Mouse (Mus musculus) megakaryocyte, embryonic 14.5 days (primary cell): ENCODE results near the gene Pnldc1. TPM values are rescaled to one million over a fixed set of nuclear protein-coding genes. Genes with fewer than 3 reads are reported as not detected.
A peak's percentile ranks its signal among the peaks of the same experiment; 100 is the strongest.

Source experiments
- H3K27me3 ChIP-seq: replicated peaks from 2 replicates; pipeline ENCODE3; 2012; ENCODE audit warnings: inconsistent platforms
- H3K36me3 ChIP-seq: replicated peaks from 2 replicates; pipeline ENCODE3; 2012; ENCODE audit warnings: low read length, inconsistent platforms, mixed read lengths
- H3K4me1 ChIP-seq: 2 replicates; pipeline ENCODE4 v1.6.1; 2012; ENCODE audit warnings: inconsistent platforms
- H3K4me3 ChIP-seq: replicated peaks from 2 replicates; pipeline ENCODE3; 2012; ENCODE audit warnings: moderate library complexity, mild to moderate bottlenecking, inconsistent platforms
- H3K9me3 ChIP-seq: 2 replicates; pipeline ENCODE4 v1.6.1; 2012; ENCODE audit warnings: inconsistent platforms
- FLI1 ChIP-seq: IDR thresholded peaks from 2 replicates; pipeline ENCODE4 v1.6.1; 2012; ENCODE audit warnings: low read length, inconsistent platforms, mixed read lengths
- GATA1 ChIP-seq: IDR thresholded peaks from 3 replicates; pipeline ENCODE4 v1.6.1; 2012; ENCODE audit warnings: mixed read lengths, low read length, inconsistent platforms, borderline replicate concordance
- polyA plus RNA-seq: library from polyadenylated mRNA; stranded (reverse); fragments of >175 nt; gene quantifications from 2 replicates; pipeline ENCODE4 v1.2.3, GENCODE M21; 2012; ENCODE audit warnings: low replicate concordance; ENCODE audit not compliant: insufficient read depth

The Pnldc1 gene
- polyA plus RNA-seq, 1 experiment = not detected

- no peak for TF ChIP-seq GATA1
- TF ChIP-seq FLI1 = no peak
- Histone ChIP-seq H3K9me3 (no peaks in the 10 kb centered on the region), H3K4me1 (peaks cover 41% of the 10 kb centered on the region), H3K4me3 (no peak overlapping the region), H3K36me3 (no peaks in the 10 kb centered on the region), H3K27me3 (peaks cover 2% of the 10 kb centered on the region)
Observed at GRCm38 (mm10) chr17:12859006-12859520, 51.0 kb downstream of the Pnldc1 start.

- peak overlapping the region; percentile 1 for H3K4me3 ChIP-seq
- H3K36me3 ChIP-seq = no peaks in the 10 kb centered on the region
- TF ChIP-seq FLI1 = no peak
- TF ChIP-seq GATA1 = no peak
- peaks cover 8% of the 10 kb centered on the region for H3K27me3 ChIP-seq
- H3K4me1 ChIP-seq = peaks cover 47% of the 10 kb centered on the region
- peaks cover 4% of the 10 kb centered on the region; the same call in 1 of the 2 replicates for H3K9me3 ChIP-seq
Observed at GRCm38 (mm10) chr17:12858072-12858471, 52.0 kb downstream of the Pnldc1 start.

GRCm38 (mm10) chr17:12857395-12857794 lies 52.6 kb downstream of the Pnldc1 start:
- no peak for TF ChIP-seq FLI1
- no peak for TF ChIP-seq GATA1
- no peaks in the 10 kb centered on the region for H3K36me3 ChIP-seq
- peaks cover 5% of the 10 kb centered on the region; the same call in 1 of the 2 replicates for H3K9me3 ChIP-seq
- peaks cover 44% of the 10 kb centered on the region for H3K4me1 ChIP-seq
- no peak overlapping the region for H3K4me3 ChIP-seq
- H3K27me3 ChIP-seq = peaks cover 11% of the 10 kb centered on the region

DNA sequence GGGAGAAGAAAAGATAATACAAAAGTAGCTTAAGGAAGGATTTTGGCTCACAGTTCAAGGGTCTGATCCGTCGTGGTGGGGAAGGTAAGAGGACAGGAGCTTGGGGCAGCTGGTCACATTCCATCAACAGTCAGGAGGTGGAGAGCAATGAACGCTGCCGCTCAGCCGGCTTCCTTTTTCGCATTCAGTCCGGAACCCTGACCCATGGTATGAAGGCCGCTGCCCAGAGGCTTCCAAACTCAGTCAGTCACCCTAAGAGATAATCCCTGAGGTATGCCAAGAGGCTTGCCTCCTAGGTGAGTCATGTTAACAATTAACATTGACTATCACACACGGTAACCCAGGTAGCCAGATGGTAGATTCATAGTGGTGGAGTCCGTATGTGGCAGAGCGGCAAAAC lies 55.6 kb downstream of the Pnldc1 start:
- no peak for TF ChIP-seq FLI1
- no peak for TF ChIP-seq GATA1
- peaks cover 27% of the 10 kb centered on the region for H3K27me3 ChIP-seq
- peaks cover 36% of the 10 kb centered on the region for H3K4me1 ChIP-seq
- peaks cover 5% of the 10 kb centered on the region; the same call in 1 of the 2 replicates for H3K9me3 ChIP-seq
- H3K4me3 ChIP-seq = no peak overlapping the region
- H3K36me3 ChIP-seq = no peaks in the 10 kb centered on the region

DNA sequence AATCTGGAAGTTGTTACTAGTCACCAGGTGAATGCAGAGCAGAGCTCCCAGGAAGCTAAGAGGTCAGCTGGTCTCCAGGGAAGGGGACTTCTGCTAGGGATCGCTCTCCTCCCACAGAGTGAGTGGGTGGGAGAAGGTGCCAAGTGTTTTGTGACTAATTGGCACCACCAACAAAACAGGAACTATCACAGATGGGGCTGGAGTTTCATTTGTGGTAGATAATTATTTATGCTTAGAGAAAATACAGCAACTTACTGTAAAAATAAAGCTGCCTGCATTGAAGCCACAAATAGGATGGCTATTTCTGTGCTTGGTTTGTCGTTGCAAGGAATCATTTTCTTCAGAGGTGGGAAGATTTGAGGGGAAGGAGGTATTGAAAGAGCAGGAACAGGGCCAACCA lies 56.2 kb downstream of the Pnldc1 start:
- Histone ChIP-seq H3K27me3 (peaks cover 29% of the 10 kb centered on the region), H3K4me3 (no peak overlapping the region), H3K36me3 (no peaks in the 10 kb centered on the region), H3K9me3 (peaks cover 5% of the 10 kb centered on the region; the same call in 1 of the 2 replicates), H3K4me1 (peaks cover 33% of the 10 kb centered on the region)
- TF ChIP-seq FLI1 = no peak
- no peak for TF ChIP-seq GATA1

DNA sequence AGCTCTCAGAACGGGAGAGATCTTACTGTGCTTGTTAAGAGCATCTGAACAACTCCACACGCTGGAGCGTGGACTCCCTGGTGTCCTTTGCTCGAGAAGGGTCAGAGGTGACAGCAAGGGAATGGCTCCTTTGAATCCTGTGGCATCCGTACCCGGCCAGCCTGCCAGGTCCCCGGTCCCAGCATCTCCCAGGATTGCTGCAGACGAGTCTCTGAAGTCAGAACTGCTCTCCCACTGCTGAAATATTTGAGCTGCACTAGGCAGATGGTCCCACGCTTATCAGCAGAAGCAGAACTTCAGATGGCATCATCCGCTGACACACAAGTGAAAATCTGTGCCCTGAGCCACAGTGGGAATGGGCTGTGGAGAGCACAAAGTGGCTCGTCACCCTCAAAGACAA lies 58.3 kb downstream of the Pnldc1 start:
- H3K36me3 ChIP-seq = no peaks in the 10 kb centered on the region
- H3K9me3 ChIP-seq = peaks cover 5% of the 10 kb centered on the region; the same call in 1 of the 2 replicates
- no peak for TF ChIP-seq GATA1
- no peak for TF ChIP-seq FLI1
- no peak overlapping the region for H3K4me3 ChIP-seq
- H3K27me3 ChIP-seq = peaks cover 34% of the 10 kb centered on the region
- peaks cover 17% of the 10 kb centered on the region for H3K4me1 ChIP-seq

DNA sequence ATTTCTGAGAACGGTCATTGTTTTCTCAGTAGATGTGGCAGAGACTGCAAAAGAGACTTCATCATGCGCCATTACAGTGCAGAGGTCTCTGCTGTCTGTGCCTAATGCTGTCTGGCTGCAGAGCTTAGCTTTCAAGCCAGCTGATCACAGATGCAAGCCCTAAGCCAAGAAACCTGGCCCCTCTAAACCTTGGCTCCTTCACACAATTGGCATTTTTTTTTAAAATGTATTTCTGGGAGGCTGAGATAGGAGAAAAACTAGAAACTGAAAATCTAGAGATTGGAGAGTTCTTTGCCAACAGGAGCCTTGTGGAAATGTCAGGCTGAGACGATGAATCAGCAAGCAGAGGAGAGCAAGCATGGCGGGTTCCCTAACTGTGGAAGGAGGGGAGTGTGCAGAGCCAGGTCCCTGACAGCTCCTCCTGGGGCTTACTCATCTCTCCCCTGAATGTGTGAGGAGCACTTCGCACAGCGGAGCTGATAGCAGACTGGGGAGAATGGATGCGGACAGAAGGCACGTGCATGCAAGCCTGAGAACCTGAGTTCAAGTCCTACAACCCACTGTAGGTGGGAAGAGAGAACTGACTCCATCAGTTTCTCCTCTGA lies 60.1 kb downstream of the Pnldc1 start:
- peaks cover 20% of the 10 kb centered on the region for H3K4me1 ChIP-seq
- H3K36me3 ChIP-seq = no peaks in the 10 kb centered on the region
- peaks cover 46% of the 10 kb centered on the region for H3K27me3 ChIP-seq
- TF ChIP-seq FLI1 (no peak), GATA1 (no peak)
- H3K9me3 ChIP-seq = peaks cover 5% of the 10 kb centered on the region; the same call in 1 of the 2 replicates
- H3K4me3 ChIP-seq = no peak overlapping the region

DNA sequence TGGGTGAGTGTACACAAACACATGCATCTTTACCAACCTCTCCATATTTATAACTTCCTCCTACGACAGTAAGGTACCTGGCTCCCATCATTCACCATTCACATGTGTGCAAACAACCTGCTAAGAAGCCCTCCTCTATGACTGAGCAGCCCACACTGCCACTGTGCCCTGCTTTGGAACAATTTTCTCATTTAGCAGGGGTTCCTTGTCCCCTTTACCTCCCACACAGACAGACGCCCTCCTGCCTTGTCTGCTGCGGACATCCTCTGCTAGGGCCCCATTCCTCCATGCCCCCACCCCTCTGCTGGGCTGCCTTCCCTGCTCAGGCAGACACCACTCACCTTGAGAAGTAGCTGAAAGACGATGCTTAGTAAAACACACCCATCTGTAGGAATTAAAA lies 62.3 kb downstream of the Pnldc1 start:
- Histone ChIP-seq H3K4me3 (no peak overlapping the region), H3K9me3 (no peaks in the 10 kb centered on the region), H3K36me3 (no peaks in the 10 kb centered on the region), H3K27me3 (peaks cover 37% of the 10 kb centered on the region), H3K4me1 (peaks cover 20% of the 10 kb centered on the region)
- TF ChIP-seq GATA1 (no peak), FLI1 (no peak)

DNA sequence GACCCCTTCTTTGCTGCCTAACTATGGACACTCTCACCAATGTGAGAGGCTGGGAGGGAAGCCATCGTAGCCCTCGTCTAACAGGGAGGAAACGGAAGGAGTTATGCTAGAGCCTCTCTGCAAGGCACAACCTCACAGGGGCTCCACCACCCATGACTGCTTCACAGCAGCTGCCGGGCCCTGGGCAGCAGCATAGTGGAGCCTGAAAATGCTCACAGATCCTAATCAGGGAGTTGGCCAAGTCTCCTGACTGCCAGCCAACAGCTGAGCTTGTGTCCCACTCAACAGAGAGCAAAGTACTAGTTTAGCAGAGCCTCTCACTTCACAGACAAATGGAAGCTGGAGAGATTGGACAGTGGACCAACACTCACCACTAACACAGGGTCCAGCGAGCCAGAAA lies 63.6 kb downstream of the Pnldc1 start:
- Histone ChIP-seq H3K4me1 (peaks cover 20% of the 10 kb centered on the region), H3K27me3 (peaks cover 36% of the 10 kb centered on the region), H3K36me3 (no peaks in the 10 kb centered on the region), H3K9me3 (peaks cover 8% of the 10 kb centered on the region; the same call in 1 of the 2 replicates), H3K4me3 (no peak overlapping the region)
- no peak for TF ChIP-seq FLI1
- TF ChIP-seq GATA1 = no peak

DNA sequence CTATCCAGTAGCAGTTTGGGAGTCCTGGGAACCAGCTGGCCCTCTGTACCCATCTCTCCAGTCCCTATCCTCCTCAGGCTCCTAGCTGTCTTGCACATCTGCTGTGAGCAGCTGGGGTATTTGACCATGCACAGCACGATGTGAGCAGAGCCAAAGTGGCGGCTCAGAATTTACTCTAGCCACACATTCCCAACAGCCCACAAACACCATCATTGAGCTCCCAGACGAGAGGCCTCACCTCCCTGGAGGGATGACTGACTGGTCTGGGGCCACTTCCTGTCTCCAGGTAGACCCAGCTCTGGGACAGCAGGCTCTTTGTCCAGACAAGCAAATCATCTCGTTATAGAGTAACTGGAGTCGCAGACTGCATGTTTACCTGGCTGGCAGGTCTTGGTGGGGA lies 64.2 kb downstream of the Pnldc1 start:
- TF ChIP-seq GATA1 (no peak), FLI1 (no peak)
- Histone ChIP-seq H3K27me3 (peaks cover 30% of the 10 kb centered on the region), H3K4me3 (no peak overlapping the region), H3K4me1 (peaks cover 20% of the 10 kb centered on the region), H3K36me3 (no peaks in the 10 kb centered on the region), H3K9me3 (peaks cover 8% of the 10 kb centered on the region; the same call in 1 of the 2 replicates)
